Mouse (Mus musculus): ENCODE data around the gene P2rx5.
A peak's percentile ranks its signal among the peaks of the same experiment; 100 is the strongest.

The P2rx5 gene

DNA sequence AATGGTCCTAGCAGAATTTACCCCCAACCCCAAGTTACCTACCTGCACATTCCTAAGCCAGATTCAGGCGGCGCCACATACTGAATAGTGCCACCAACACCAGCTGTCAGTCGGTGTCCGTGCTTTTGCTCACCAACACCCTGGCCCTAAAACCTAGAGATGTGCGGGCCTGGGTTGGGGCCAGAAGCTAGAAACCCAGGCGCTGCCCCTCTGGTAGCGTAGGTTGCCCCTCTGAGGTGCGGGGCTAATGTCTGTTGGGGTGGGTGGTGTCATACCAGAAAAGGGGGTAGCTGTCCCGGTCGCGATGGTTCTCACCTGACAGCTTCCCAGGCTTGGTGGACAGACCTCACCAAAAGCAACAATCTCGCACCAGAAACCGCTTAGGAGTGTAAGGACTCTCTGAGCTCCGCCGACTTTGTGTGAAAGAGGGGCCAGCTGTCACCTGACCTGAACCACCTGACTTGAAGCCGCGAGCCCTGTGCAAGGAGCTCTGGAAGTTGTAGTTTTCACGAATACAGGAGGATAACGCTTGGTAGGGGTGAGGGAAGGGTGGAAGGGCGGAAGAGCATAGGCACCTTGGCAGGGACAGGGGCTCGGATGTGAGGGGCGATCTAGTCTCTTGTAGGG is 38.5 kb downstream of the P2rx5 start, which contains the start of gene Ctns:
Gene Ctns (minus strand): TSS at position 440 of the 627 bp plus-strand sequence.
- no peak for TF ChIP-seq GATA4 (IDR thresholded peaks at IDR 0.05; ENCODE audit: insufficient replicate concordance, low read length)

DNA sequence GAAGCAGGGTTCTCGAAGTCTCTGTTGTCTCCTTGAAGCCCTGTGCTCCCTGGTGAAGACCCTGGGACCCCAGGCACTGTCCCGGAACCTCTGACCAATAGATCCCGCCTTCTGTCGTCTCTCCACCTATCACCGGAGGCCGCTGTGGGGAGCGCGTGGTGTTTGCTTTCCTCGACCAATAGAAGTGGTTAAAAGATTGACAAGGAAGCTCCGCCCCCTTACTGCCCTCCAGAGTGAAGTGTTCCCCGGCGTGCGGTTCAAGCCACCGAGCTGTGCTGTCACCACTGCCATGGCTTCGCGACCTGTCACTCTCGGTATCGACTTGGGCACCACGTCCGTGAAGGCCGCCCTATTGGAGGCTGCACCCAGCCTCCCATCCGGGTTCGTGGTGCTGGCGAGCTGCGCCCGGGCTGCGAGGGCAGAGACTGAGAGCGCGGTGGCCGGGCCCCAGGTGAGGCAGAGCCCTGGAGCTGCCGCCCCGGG is 39.0 kb downstream of the P2rx5 start, which contains the start of gene Shpk:
Gene Shpk (plus strand): TSS at position 231 of the 483 bp plus-strand sequence.
- peak; percentile 4; the same call in 1 of the 2 replicates for TF ChIP-seq GATA4 (IDR thresholded peaks at IDR 0.05; ENCODE audit: insufficient replicate concordance, low read length)

DNA sequence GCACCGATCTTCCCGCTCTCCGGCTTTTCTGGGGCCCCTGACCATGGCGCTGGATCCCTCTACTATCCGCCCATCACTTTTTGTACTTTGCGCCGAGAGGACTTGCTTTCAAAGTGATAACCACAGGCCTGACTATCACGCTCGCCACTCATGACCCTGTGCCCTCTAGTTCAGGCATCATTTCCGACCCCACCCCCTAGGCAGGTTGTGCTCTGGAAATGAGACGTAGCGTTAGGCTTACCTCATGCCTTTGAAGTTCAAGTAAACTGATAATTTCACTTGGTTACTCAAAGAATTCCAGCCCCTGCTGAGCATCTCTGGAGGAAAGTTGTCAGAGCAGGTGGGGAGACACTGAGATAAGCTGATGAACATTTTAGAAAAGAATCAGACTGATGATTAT is 39.7 kb downstream of the P2rx5 start:
- TF ChIP-seq GATA4 (IDR thresholded peaks at IDR 0.05; ENCODE audit: insufficient replicate concordance, low read length), result peak; percentile 49; the same call in 1 of the 2 replicates

DNA sequence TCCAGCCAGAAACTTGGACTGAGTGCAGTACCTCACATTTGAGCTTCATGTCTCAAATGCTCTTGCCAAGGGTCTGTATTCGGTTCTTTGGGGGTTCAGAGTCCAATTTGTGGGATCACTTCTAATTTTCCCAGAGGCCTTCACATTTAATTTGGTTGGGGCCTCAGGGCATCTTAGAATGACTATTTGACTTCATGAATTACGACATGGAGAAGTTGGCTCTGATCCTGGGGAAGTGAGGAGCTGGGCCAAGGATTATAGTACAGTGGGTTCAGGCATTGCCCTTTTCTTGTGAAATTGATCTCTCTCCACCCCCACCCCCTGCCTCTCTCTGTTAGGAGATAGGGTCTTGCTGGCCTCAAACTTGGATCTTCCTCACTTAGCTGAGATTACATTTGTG is 40.8 kb downstream of the P2rx5 start:
- no peak for TF ChIP-seq GATA4 (IDR thresholded peaks at IDR 0.05; ENCODE audit: insufficient replicate concordance, low read length)

DNA sequence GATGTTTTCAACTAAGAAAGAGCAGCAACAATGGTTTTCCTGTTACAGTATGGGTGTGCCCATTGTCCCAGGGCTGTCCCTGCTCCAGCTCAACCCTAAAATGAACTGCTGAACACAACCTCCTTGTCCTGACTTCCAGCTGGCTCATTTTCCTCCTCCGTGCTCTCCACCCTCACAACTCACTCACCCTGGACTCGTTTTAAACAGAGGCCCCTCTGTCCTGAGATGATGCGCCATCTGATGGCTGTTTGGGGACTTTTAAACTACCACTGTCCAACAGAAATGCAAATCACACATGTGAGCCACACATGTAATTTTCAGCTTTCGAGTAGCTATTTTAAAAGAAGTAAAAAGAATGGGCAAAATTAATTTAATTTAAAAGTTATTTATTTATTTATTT is 41.4 kb downstream of the P2rx5 start:
- TF ChIP-seq GATA4 (IDR thresholded peaks at IDR 0.05; ENCODE audit: insufficient replicate concordance, low read length), result no peak

DNA sequence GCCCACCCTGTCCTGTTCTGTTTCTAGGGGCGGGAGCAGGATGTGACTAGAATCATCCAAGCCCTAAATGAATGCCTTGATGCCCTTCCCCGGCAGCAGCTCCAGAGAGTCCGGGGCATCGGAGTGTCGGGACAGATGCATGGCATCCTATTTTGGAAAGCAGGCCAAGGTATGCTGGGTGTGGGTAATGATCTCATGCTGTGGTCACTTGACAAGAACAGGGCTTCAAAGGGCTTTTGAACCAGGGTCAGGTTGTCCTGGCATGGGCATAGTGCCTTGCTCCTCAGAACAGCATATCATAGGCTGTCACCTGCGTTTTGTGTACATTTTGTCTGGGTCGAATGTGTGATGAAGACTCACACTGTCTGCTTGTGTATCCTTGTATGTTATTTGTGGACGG is 43.7 kb downstream of the P2rx5 start:
- no peak for TF ChIP-seq GATA4 (IDR thresholded peaks at IDR 0.05; ENCODE audit: insufficient replicate concordance, low read length)

DNA sequence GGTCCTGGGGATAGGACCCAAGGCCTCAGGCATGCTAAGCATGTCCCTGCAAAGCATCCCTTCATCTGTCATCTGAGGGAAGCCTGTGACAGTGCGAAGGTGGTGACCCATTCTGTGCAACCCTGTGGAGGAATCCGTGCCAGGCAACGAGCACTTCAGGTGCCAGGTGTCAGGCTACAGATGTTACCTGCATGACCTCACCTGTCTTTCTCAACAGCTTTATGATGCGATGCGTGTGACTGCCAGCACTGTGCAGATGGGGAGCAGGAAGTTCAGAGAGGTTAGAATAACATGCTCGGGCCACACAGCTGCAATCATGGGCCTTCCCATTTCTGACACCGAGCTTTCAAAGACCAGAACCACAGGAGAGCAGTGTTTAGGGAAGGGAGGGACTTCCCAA is 45.0 kb downstream of the P2rx5 start:
- no peak for TF ChIP-seq GATA4 (IDR thresholded peaks at IDR 0.05; ENCODE audit: insufficient replicate concordance, low read length)

DNA sequence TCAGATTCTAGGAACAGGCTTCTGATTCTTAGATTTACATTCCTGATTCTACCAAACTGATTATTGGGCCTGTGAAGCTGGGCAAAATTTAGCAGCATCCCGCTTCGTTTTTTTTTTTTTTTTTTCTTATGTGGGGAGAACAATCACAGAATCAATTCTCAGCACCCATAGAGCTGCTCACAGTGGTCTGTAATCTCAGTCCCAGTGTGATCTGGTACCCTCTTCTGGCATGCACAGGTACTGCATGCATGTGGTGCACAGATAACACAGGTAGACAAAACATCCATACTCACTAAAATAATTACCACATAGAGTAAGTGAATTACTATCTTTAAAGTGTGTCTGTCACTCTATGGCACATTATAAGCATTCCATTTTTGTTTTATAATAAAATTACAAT is 47.4 kb downstream of the P2rx5 start:
- TF ChIP-seq GATA4 (IDR thresholded peaks at IDR 0.05; ENCODE audit: insufficient replicate concordance, low read length), result no peak

DNA sequence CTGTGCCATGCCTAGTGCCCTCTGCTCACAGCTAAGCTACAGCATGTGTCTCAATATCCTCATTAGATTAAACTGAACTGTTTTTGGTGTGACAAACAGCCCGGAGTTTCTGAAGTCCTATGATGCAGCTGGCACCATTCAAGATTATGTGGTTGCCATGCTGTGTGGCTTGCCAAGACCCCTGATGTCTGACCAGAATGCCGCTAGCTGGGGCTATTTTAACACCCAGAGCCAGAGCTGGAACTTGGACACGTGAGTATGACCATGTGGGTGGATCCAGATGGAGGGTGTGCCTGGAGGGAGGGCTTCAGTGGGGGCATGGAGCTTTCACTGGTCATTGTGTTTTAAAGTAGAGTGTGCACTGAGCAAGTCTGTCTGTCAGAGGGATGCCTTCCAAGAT is 53.7 kb downstream of the P2rx5 start:
- no peak for TF ChIP-seq GATA4 (IDR thresholded peaks at IDR 0.05; ENCODE audit: insufficient replicate concordance, low read length)

DNA sequence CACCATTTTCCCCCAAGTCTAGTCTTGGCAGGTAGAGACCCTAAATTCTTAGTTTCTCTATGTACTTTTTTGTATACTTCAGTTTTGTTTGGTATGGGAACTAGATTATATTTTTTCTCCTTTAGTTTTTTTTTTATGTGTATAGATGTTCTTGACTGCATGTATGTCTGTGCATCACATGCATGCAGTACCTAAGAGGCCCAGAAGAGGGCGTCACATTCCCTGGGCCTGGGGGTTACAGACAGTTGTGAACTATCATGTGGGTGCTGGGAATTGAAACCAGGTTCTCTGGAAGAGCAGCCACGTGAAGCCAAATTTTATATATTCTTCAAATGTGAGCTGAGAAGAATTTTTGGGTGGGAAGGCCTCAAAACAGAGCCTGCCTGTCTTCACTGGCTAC is 59.5 kb downstream of the P2rx5 start:
- TF ChIP-seq GATA4 (IDR thresholded peaks at IDR 0.05; ENCODE audit: insufficient replicate concordance, low read length), result no peak

DNA sequence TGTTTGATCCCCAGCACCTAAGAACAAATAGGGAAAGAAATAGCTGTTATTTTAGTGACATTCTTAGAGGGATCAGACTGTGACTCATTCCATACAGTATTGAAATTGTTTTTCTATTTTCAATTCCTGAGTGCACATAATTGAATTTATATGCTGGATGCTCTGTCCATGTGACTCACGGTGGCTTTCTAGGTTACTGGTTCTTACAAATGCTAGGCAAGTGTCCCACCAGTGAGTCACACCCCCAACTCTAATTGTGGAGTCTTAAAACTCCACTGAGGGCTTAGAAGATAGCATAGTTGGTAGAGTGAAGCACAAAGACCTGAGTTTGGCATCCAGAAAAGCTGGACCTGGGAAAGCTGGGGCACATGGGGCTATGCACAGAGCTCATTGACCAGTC is 60.4 kb downstream of the P2rx5 start:
- TF ChIP-seq GATA4 (IDR thresholded peaks at IDR 0.05; ENCODE audit: insufficient replicate concordance, low read length), result no peak
